Mouse (Mus musculus): ENCODE data around the gene Gm9767. TPM values are rescaled to one million over a fixed set of nuclear protein-coding genes. Genes with fewer than 3 reads are reported as not detected.

The Gm9767 gene
- polyA plus RNA-seq, 1 experiment: 0.19 TPM

GRCm38 (mm10) chr10:26082081-26082480, 4.0 kb downstream of the Gm9767 start:
- TF ChIP-seq POLR2A (IDR thresholded peaks at IDR 0.05; ENCODE audit: borderline replicate concordance, extremely low read depth, low read depth, low read length): no peak
- TF ChIP-seq CTCF (IDR thresholded peaks at IDR 0.05; ENCODE audit: insufficient read depth, low read length): no peak
- DNase-seq: no peak
- Histone ChIP-seq H3K4me3 (replicated peaks; ENCODE audit: extremely low read depth, low read depth, low read length) (no peak overlapping the region), H3K4me1 (ENCODE audit: control insufficient read depth, insufficient read depth, low read length) (no peaks in the 10 kb centered on the region)
- 62% methylated on average over 4 of the region's 4 CpGs for WGBS

GRCm38 (mm10) chr10:26103330-26103982, 25.4 kb downstream of the Gm9767 start:
- H3K4me3 ChIP-seq (replicated peaks; ENCODE audit: extremely low read depth, low read depth, low read length): no peak overlapping the region
- no peak for TF ChIP-seq CTCF (IDR thresholded peaks at IDR 0.05; ENCODE audit: insufficient read depth, low read length)
- TF ChIP-seq POLR2A (IDR thresholded peaks at IDR 0.05; ENCODE audit: borderline replicate concordance, extremely low read depth, low read depth, low read length): no peak
- H3K4me1 ChIP-seq (ENCODE audit: control insufficient read depth, insufficient read depth, low read length): no peaks in the 10 kb centered on the region
- no peak for DNase-seq
- 64% methylated on average over 3 of the region's 3 CpGs for WGBS

GRCm38 (mm10) chr10:26114409-26114808, 36.4 kb downstream of the Gm9767 start:
- TF ChIP-seq CTCF (IDR thresholded peaks at IDR 0.05; ENCODE audit: insufficient read depth, low read length) (no peak), POLR2A (IDR thresholded peaks at IDR 0.05; ENCODE audit: borderline replicate concordance, extremely low read depth, low read depth, low read length) (no peak)
- no peak for DNase-seq
- H3K4me1 ChIP-seq (ENCODE audit: control insufficient read depth, insufficient read depth, low read length): no peaks in the 10 kb centered on the region
- 66% methylated on average over 4 of the region's 4 CpGs for WGBS
- H3K4me3 ChIP-seq (replicated peaks; ENCODE audit: extremely low read depth, low read depth, low read length): no peak overlapping the region

GRCm38 (mm10) chr10:26119067-26119821, 41.2 kb downstream of the Gm9767 start:
- Histone ChIP-seq H3K4me3 (replicated peaks; ENCODE audit: extremely low read depth, low read depth, low read length) (no peak overlapping the region), H3K4me1 (ENCODE audit: control insufficient read depth, insufficient read depth, low read length) (no peaks in the 10 kb centered on the region)
- TF ChIP-seq CTCF (IDR thresholded peaks at IDR 0.05; ENCODE audit: insufficient read depth, low read length) (no peak), POLR2A (IDR thresholded peaks at IDR 0.05; ENCODE audit: borderline replicate concordance, extremely low read depth, low read depth, low read length) (no peak)
- 84% methylated on average over 6 of the region's 6 CpGs for WGBS
- DNase-seq: no peak

GRCm38 (mm10) chr10:26119822-26120183, 41.7 kb downstream of the Gm9767 start:
- no peak overlapping the region for H3K4me3 ChIP-seq (replicated peaks; ENCODE audit: extremely low read depth, low read depth, low read length)
- no peak for DNase-seq
- no peak for TF ChIP-seq POLR2A (IDR thresholded peaks at IDR 0.05; ENCODE audit: borderline replicate concordance, extremely low read depth, low read depth, low read length)
- TF ChIP-seq CTCF (IDR thresholded peaks at IDR 0.05; ENCODE audit: insufficient read depth, low read length): no peak
- no peaks in the 10 kb centered on the region for H3K4me1 ChIP-seq (ENCODE audit: control insufficient read depth, insufficient read depth, low read length)
- 47% methylated on average over 1 of the region's 1 CpGs for WGBS

Other genes starting within 250 kb of the Gm9767 start
- 9.0 and 11.9 TPM in 2 replicates for gene Tmem200a, start 797 bp downstream of the Gm9767 start, polyA plus RNA-seq (2012; rRNA removed)
- gene Samd3, start 151.5 kb downstream of the Gm9767 start, polyA plus RNA-seq (2012; rRNA removed): 0.32 and 0.44 TPM in 2 replicates